Mouse (Mus musculus) spleen, adult 2 months (tissue): ENCODE data around the gene Olfr96. TPM values are rescaled to one million over a fixed set of nuclear protein-coding genes. Genes with fewer than 3 reads are reported as not detected.
"Not testable (repeated sequence)": the region's sequence is repeated elsewhere in the genome, so short reads cannot be mapped to it uniquely, and the experiment has no call there.

Experiments used
- DNase-seq, 2 experiments: peaks; one replicate each; pipeline versions ENCODE4 v3.0.0 to v3.0.0-alpha.2; 2012 to 2021; ENCODE audit warnings: low spot score in 2 of 2, low read depth in 1 of 2
- H3K27ac ChIP-seq: fragments of 200-500 bp; 2 replicates; pipeline ENCODE4 v1.5.1; 2012; ENCODE audit warnings: low read length, inconsistent platforms; ENCODE audit not compliant: insufficient read depth
- H3K27me3 ChIP-seq: fragments of 200-500 bp; 2 replicates; pipeline ENCODE4 v1.6.1; 2012; ENCODE audit warnings: mild to moderate bottlenecking, moderate library complexity, low read length, inconsistent platforms; ENCODE audit not compliant: control insufficient read depth, insufficient read depth
- H3K36me3 ChIP-seq: fragments of 200-500 bp; 2 replicates; pipeline ENCODE4 v1.6.1; 2012; ENCODE audit warnings: mild to moderate bottlenecking, low read length, inconsistent platforms; ENCODE audit not compliant: control insufficient read depth, insufficient read depth
- H3K4me1 ChIP-seq: fragments of 200-500 bp; 2 replicates; pipeline ENCODE4 v1.6.1; 2011; ENCODE audit warnings: inconsistent platforms; ENCODE audit not compliant: control insufficient read depth, insufficient read depth, insufficient read length
- H3K4me3 ChIP-seq: fragments of 200-500 bp; 2 replicates; pipeline ENCODE4 v1.5.1; 2011; ENCODE audit warnings: mild to moderate bottlenecking, inconsistent platforms; ENCODE audit not compliant: insufficient read depth, insufficient read length; ENCODE audit errors: extremely low read depth
- CTCF ChIP-seq: fragments of 200-500 bp; IDR thresholded peaks from 2 replicates; pipeline ENCODE4 v1.5.1; 2011; ENCODE audit warnings: mild to moderate bottlenecking, inconsistent platforms; ENCODE audit not compliant: insufficient read depth, insufficient read length, insufficient replicate concordance; ENCODE audit errors: extremely low read depth
- POLR2A ChIP-seq: fragments of 200-500 bp; IDR thresholded peaks from 2 replicates; pipeline ENCODE4 v1.6.1; 2011; ENCODE audit warnings: low read depth, low read length, inconsistent platforms
- WGBS: fragments of 180-500 bp; shearing (Covaris S2); methylation state at CpG from one replicate; pipeline ENCODE4 v1.1.7; 2018; 5-methylcytosine and 5-hydroxymethylcytosine counted together
- polyA plus RNA-seq: library from polyadenylated mRNA; depleted of rRNA; stranded (reverse); fragments of >200 nt; gene quantifications from 2 replicates; pipeline ENCODE4 v1.2.3, GENCODE M21; 2012

Olfr96 gene
- polyA plus RNA-seq, 1 experiment: not detected

DNA sequence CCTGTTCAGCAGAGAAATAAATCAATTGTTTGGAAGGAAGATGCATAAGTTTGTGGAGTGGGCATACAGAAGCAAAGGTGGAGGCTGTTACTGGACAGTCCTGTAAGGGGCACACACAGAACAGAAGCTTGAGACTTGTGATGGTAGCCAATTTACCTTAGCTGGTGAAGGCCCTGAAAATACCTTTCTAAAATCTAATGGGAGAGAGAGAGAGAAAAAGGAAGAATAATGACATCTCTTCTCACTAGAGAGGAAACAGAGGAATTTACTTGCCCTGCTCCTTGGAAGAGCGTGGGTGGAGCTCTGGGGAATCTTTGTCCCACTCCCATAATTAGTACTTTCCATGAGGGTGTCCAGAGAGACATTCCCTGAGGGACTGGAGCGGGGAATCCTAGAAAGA, 19.1 kb upstream of the Olfr96 start, which contains the start of gene Olfr94:
TSS of gene Olfr94 (minus strand) at position 101 of the 400 bp plus-strand sequence.
- H3K27me3 ChIP-seq: peaks cover 4% of the 10 kb centered on the region
- H3K4me3 ChIP-seq: no peak within 1 kb of the TSS
- no peaks in the 10 kb centered on the region for H3K4me1 ChIP-seq
- H3K36me3 ChIP-seq: no peaks in the 10 kb centered on the region
- DNase-seq: no peak
- no peak within 1 kb of the TSS for H3K27ac ChIP-seq
- TF ChIP-seq CTCF: no peak
- no peak for TF ChIP-seq POLR2A
- WGBS: 79% methylated on average over 2 of the region's 2 CpGs

DNA sequence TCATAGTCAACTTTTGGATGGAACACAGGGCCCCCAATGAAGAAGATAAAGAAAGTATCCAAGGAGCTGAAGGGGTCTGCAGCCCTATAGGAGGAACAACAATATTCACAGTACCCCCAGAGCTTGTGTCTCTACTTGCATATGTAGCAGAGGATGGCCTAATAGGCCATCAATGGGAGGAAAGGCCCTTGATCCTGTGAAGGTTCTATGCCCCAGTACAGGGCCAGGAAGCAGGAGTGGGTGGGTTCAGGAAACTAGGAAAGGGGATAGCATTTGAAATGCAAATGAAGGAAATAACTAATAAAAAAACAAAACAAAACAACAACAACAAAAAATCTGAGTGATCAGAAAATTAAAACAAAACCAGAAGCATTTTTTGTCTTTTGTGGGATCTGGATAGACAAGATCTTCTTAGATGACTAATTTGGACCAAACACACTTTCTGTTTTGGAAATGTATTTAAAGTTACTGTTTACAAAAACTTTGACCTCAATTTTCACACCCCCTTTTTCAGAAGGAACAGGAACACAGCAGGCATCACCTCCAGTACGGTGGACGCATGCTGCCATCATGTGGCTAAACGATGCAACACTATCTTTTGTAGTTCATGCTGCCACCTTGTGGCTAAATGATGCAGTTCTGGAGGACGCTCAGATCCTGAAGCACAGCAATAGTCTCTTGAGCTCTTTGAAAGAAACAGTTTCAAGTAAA, 16.6 kb upstream of the Olfr96 start:
- TF ChIP-seq POLR2A: no peak
- peak; percentile 90; the same call in 1 of the 2 replicates for TF ChIP-seq CTCF
- H3K27me3 ChIP-seq: no peaks in the 10 kb centered on the region
- no peaks in the 10 kb centered on the region for H3K36me3 ChIP-seq
- H3K4me3 ChIP-seq: no peak overlapping the region
- no peak overlapping the region for H3K27ac ChIP-seq
- H3K4me1 ChIP-seq: no peaks in the 10 kb centered on the region
- DNase-seq: peak; percentile 26 to 53
- 4% methylated on average over 4 of the region's 4 CpGs for WGBS

DNA sequence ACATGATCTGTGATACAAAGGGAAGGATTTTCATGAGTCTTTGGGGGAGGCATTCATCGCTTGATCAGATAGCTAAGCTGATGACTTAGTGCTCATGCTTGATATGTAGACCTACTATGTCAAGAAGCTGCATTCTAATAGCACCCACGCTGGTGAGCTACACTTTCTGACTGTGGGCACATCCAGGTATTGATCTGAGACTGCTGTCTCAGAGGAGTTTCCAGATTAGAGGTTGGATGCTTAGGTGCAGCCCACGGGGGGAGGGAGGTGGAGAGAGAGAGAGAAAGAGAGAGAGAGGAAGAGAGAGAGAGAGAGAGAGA, 16.1 kb upstream of the Olfr96 start:
- WGBS: 32% methylated on average over 3 of the region's 3 CpGs
- H3K27ac ChIP-seq: no peak overlapping the region
- no peak overlapping the region for H3K4me3 ChIP-seq
- no peak for TF ChIP-seq CTCF
- no peak for TF ChIP-seq POLR2A
- H3K27me3 ChIP-seq: no peaks in the 10 kb centered on the region
- DNase-seq: no peak
- no peaks in the 10 kb centered on the region for H3K36me3 ChIP-seq
- H3K4me1 ChIP-seq: no peaks in the 10 kb centered on the region

DNA sequence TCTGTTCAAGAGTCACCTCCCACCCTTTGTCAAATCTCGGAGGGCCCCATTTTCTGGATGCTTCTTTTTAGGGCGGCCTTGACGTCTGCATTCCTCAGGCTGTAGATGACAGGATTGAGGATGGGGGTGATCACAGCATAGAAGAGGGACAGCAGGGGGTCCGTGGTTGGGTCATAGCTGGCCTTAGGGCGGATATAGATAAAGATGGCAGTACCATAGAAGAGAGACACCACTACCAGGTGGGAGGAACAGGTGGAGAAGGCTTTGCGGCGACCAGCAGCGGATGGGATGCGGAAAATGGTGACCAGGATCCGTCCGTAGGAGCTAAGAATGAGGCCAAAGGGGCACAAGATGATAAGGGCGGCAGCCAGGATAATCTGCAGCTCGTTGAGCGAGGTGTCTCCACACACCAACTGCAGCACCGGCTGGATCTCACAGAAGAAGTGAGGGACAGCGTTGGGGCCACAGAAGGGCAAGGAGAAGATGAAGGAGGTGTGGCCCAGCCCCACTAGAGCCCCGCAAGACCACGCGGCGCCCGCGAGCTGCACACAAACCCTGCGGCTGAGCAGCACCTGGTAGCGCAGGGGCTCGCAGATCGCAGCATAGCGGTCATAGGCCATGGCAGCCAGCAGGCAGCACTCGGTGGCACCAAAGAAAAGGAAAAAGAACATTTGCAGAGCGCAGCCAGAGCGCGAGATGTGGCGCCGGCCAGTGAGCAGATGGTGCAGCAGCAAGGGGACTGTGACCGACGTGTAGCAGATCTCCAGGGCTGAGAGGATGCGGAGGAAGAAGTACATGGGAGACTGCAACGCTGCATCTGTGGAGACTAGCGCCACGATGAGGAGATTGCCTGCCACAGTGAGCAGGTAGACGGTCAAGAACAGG, 8.8 kb upstream of the Olfr96 start:
- 24% methylated on average over 40 of the region's 40 CpGs for WGBS
- Histone ChIP-seq H3K4me3 (no peak overlapping the region), H3K36me3 (no peaks in the 10 kb centered on the region), H3K4me1 (no peaks in the 10 kb centered on the region), H3K27me3 (no peaks in the 10 kb centered on the region), H3K27ac (no peak overlapping the region)
- no peak for TF ChIP-seq POLR2A
- no peak for DNase-seq

DNA sequence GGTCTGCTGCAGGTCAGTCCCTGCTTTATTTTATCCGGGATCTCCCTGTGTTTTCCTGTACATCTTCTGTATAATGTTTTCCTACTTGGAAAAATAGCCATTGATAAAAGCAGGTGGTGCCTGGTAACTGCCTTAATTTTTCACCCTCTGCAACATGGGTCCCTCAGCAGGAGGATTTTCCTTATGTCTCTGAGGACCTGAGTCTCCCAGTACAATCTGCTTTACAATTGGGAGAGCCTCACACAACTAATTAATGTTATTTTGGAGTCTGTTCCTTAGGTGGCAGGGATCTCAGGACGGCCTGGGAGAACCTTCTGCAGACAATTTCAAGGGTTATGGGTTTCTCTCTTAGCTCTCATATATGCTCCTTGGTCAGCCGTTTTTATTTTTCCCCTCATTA, 6.9 kb upstream of the Olfr96 start, which contains the start of gene Olfr95:
TSS of gene Olfr95 (minus strand) at position 101 of the 400 bp plus-strand sequence.
- Histone ChIP-seq H3K27me3 (no peaks in the 10 kb centered on the region), H3K36me3 (no peaks in the 10 kb centered on the region), H3K4me1 (no peaks in the 10 kb centered on the region), H3K4me3 (no peak within 1 kb of the TSS), H3K27ac (no peak within 1 kb of the TSS)
- DNase-seq: no peak
- no peak for TF ChIP-seq CTCF
- TF ChIP-seq POLR2A: no peak
- 75% methylated on average over 3 of the region's 3 CpGs for WGBS

DNA sequence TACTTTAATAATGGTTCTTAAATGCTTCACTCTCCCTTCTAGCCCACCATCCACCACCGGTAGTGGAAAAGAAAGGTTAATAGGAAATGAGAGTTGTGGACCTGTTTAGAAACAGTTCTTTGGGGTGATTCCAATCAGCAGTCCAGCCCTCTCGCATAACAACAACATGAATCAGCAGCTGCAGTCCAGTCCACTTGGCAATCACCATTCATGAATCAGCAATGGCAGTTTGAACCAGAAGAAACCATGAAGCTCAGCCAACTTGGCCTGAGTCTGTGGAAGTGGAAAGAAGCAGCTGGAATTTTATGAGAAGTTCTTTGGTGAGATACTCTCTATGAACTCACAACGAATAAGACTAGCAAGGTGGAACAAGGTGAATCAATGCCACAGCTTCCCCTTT, 1.5 kb upstream of the Olfr96 start:
- WGBS: 78% methylated on average over 3 of the region's 3 CpGs
- Histone ChIP-seq H3K27me3 (no peaks in the 10 kb centered on the region), H3K4me3 (no peak overlapping the region), H3K36me3 (no peaks in the 10 kb centered on the region), H3K4me1 (no peaks in the 10 kb centered on the region), H3K27ac (no peak overlapping the region)
- no peak for TF ChIP-seq POLR2A
- no peak for TF ChIP-seq CTCF
- no peak for DNase-seq

DNA sequence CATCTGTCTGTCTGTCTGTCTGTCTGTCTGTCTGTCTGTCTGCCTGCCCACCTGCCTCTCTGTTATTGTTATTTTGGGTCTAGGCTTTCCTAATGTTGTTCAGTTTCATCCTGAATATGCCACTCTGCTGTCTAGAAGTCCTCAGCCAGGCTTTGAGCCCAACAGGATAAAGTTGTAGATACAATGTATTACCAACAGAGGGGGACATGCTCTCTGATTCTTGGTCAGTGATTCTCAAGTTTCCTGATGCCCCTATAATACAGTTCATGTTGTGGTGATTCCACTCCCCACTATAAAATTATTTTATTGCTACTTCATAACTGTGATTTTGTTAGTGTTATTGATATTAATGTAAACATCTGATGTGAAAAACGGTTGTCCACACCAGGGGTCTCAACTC, 1.9 kb downstream of the Olfr96 start:
- H3K27me3 ChIP-seq: no peaks in the 10 kb centered on the region

DNA sequence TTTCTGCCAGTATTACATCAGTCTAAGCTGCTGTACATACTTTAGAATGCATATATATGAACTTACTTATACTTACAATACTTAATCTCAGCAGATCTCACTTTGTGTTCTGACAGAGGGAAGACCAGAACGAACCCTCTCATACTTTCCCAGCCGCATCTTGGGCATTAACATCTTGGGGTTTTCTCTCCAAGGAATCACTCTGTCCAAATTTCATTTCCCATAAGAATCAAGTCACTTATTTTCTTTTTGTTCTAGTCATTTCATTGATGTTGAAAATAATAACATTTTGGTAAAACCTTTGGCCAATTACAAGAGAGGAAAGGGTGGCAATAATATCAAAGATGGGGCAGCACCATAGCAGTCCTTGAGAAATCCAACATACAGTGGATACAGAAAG, 17.3 kb downstream of the Olfr96 start, which contains the start of gene Olfr97:
TSS of gene Olfr97 (minus strand) at position 101 of the 400 bp plus-strand sequence.
- H3K27me3 ChIP-seq, H3K4me3 ChIP-seq, H3K4me1 ChIP-seq, H3K27ac ChIP-seq, DNase-seq, H3K36me3 ChIP-seq: not testable (repeated sequence)
- WGBS: 90% methylated on average over 2 of the region's 2 CpGs

More for the DNA sequence above, 1.9 kb downstream of the Olfr96 start:
- no peak overlapping the region for H3K27ac ChIP-seq
- 29% methylated on average over 1 of the region's 1 CpGs for WGBS
- H3K36me3 ChIP-seq: no peaks in the 10 kb centered on the region
- no peaks in the 10 kb centered on the region for H3K4me1 ChIP-seq
- no peak for DNase-seq
- TF ChIP-seq POLR2A (no peak), CTCF (no peak)
- no peak overlapping the region for H3K4me3 ChIP-seq
